Mouse (Mus musculus) heart, embryonic 14.5 days (tissue): ENCODE data around the gene Psmb5. TPM values are rescaled to one million over a fixed set of nuclear protein-coding genes. Genes with fewer than 3 reads are reported as not detected.

Source experiments
- ATAC-seq: fragments of 200-750 bp; cut with Nextera tagmentation; 2 replicates; pipeline ENCODE4 v1.8.0; 2017; ENCODE audit warnings: low read depth, moderate TSS enrichment; ENCODE audit not compliant: insufficient number of reproducible peaks, insufficient read depth, low FRiP score
- H3K27ac ChIP-seq, 2 experiments: fragments of 200-500 bp in 1 of 2; fragments of 300-500 bp in 1 of 2; sonication (generic) in 1 of 2; replicated peaks in 1 of 2; 2 replicates each; pipeline ENCODE4 v1.5.1; 2012 to 2014; ENCODE audit warnings: low read depth in 2 of 2, low read length in 2 of 2, control low read depth in 1 of 2, mild to moderate bottlenecking in 1 of 2, mixed read lengths in 1 of 2; ENCODE audit not compliant: control insufficient read depth in 1 of 2, insufficient read depth in 1 of 2
- H3K27me3 ChIP-seq: fragments of 300-500 bp; sonication (generic); 2 replicates; pipeline ENCODE4 v1.6.1; 2014; ENCODE audit warnings: mild to moderate bottlenecking, low read length, control low read depth; ENCODE audit not compliant: control insufficient read depth, insufficient read depth
- H3K36me3 ChIP-seq: fragments of 300-500 bp; sonication (generic); 2 replicates; pipeline ENCODE4 v1.6.1; 2014; ENCODE audit warnings: mild to moderate bottlenecking, control low read depth, low read length, mixed read lengths; ENCODE audit not compliant: control insufficient read depth, insufficient read depth
- H3K4me1 ChIP-seq, 2 experiments: fragments of 200-500 bp in 1 of 2; fragments of 300-500 bp in 1 of 2; sonication (generic) in 1 of 2; 2 replicates each; pipeline ENCODE4 v1.6.1; 2012 to 2014; ENCODE audit warnings: low read length in 2 of 2, control low read depth in 1 of 2, mixed read lengths in 1 of 2; ENCODE audit not compliant: control insufficient read depth in 2 of 2, insufficient read depth in 2 of 2
- H3K4me2 ChIP-seq: fragments of 300-500 bp; sonication (generic); 2 replicates; pipeline ENCODE4 v1.6.1; 2014; ENCODE audit warnings: mild to moderate bottlenecking, low read length
- H3K4me3 ChIP-seq, 2 experiments: fragments of 200-500 bp in 1 of 2; fragments of 300-500 bp in 1 of 2; sonication (generic) in 1 of 2; 2 replicates each; pipeline ENCODE4 v1.5.1; 2012 to 2014; ENCODE audit warnings: low read length in 2 of 2, mild to moderate bottlenecking in 2 of 2, control low read depth in 1 of 2, low read depth in 1 of 2, moderate library complexity in 1 of 2; ENCODE audit not compliant: control insufficient read depth in 1 of 2, insufficient read depth in 1 of 2
- H3K9ac ChIP-seq: fragments of 300-500 bp; sonication (generic); 2 replicates; pipeline ENCODE4 v1.6.1; 2014; ENCODE audit warnings: mild to moderate bottlenecking, low read length
- H3K9me3 ChIP-seq: fragments of 300-500 bp; sonication (generic); 2 replicates; pipeline ENCODE4 v1.6.1; 2016; ENCODE audit warnings: low read length, control low read depth; ENCODE audit not compliant: control insufficient read depth
- WGBS: fragments of 180-500 bp; shearing (Covaris S2); extraction: QIAGEN DNeasy Blood & Tissue Kit; methylation state at CpG from one replicate; pipeline ENCODE4 v1.1.7; 2014; 5-methylcytosine and 5-hydroxymethylcytosine counted together
- polyA plus RNA-seq: library from polyadenylated mRNA; unstranded; fragments of >200 nt; fragmentation: Nextera tagmentation; extraction: Ambion mirVana; gene quantifications from 2 replicates; pipeline ENCODE4 v1.2.1, GENCODE M21; 2014

Psmb5 gene
- 336 and 345 TPM in 2 replicates for polyA plus RNA-seq

DNA sequence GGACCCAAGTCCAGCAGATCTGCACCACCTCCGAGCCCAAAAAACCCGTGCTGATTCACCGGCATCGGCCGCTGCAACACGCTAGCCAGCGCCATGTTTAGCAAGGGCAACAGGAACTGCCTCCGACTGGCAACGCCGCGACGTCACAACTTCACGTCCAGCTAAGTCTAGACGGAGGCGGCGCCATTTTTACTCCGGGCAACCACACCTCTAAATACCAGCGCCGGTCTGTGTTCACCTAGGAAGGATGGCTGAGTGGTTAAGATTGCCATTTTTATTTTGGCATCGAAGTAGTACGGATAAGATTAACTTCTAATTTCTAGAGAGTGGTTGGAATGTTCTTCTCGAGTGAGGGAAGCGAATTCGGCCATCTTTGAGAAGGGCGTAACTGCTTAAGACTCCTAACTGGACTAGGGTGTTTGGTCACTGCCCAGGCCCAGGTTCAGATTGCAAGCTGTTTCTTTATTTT is at the start of gene Psmb5:
Gene Psmb5, minus strand, starts transcription at position 126 of the 469 bp plus-strand sequence.
- Histone ChIP-seq H3K27me3 (no peaks in the 10 kb centered on the region), H3K4me3 (peak within 1 kb of the TSS; percentile 92 to 97), H3K9me3 (no peaks in the 10 kb centered on the region), H3K4me1 (peaks cover 0 to 8% of the 10 kb centered on the region in 2 experiments; a peak in 2 of 4 replicates), H3K27ac (peak within 1 kb of the TSS; percentile 66 to 74), H3K9ac (peak within 1 kb of the TSS; percentile 93), H3K36me3 (peaks cover 28% of the 10 kb centered on the region), H3K4me2 (peak within 1 kb of the TSS; percentile 81)
- ATAC-seq = peak; percentile 85
- WGBS = under 1% methylated on average over 21 of the region's 25 CpGs

DNA sequence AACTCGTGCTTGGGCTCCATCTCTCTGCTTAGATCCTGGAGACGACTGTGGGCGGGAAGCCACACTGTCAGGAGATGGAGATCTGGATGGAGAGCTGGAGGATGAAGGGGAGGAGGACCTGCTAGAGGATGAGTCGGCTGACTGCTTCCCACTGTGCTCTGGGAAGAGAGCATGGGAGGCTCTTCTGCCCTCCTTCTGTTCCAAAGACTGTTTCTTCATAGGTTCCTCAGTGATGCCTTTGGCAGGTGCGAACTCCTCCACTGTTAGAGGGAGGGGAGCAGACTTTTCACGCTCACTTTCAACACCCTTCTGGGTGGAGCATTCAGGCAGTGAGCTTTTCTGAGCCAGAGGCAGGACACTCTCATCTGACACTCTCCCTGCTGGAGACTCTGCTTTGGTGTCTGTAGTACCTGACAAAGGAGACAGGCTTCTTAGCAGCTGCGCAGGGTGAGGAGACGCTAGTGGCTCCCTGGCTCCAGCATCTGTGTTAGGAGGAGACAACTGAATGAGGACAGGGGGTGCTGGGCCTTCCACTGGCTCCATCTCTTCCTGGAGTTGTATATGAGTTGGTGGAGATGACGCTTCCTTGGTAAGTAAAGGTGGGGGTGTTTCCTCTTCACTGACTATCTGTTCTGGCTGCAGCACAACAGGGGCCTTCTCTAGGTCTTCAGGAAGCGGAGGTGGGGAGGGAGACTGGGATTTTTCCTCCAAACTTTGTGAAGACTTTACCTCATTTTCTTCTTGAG is 46.8 kb upstream of the Psmb5 start:
- Histone ChIP-seq H3K4me3 (no peak overlapping the region), H3K36me3 (peaks cover 97% of the 10 kb centered on the region), H3K4me1 (no peaks in the 10 kb centered on the region), H3K9me3 (no peaks in the 10 kb centered on the region), H3K9ac (no peak overlapping the region), H3K27me3 (no peaks in the 10 kb centered on the region), H3K27ac (no peak overlapping the region), H3K4me2 (no peak overlapping the region)
- no peak for ATAC-seq
- WGBS = 83% methylated on average over 10 of the region's 10 CpGs

DNA sequence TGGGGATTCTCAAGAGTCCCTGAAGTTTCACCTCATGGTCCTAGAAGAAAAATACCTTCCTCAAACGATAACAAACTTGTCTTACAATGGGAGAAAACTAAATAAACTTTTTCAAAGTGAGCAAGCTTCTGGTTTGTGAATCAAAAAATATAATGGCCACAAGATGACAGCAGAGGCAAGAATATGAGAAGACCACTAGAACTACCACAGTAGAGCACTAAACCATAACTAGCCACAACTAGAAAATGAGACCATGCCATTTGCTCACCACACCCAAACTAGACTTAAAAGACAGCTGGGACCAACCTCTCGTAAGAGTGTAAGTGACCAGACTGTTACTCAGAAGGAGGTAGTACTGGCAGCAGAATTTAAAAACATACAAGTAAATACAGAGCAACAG is 42.2 kb upstream of the Psmb5 start:
- Histone ChIP-seq H3K27me3 (no peaks in the 10 kb centered on the region), H3K4me3 (no peak overlapping the region), H3K4me1 (no peaks in the 10 kb centered on the region), H3K9me3 (no peaks in the 10 kb centered on the region), H3K36me3 (peaks cover 100% of the 10 kb centered on the region), H3K4me2 (no peak overlapping the region), H3K27ac (no peak overlapping the region), H3K9ac (no peak overlapping the region)
- ATAC-seq = no peak
- 86% methylated on average over 2 of the region's 2 CpGs for WGBS

DNA sequence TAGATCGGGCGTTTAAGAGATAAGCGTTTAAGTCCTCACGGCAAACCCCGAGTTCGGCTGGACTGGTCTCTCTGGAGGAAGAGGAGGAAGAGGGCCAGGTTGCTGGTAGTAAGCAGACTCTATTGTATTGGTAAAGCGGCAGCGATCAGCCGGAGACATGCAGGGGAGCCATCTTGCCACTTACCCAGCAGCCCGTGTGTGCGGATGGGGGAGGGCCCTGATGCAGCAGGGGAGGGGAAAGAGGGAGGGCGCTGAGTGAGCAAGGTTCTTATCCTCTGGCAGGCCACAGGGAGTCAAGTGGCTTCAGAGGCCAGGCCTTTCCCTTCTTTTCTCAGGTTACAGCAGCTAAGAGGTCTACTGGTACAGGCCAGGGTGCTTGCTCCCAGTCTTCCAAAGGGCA is 35.7 kb upstream of the Psmb5 start:
- H3K4me2 ChIP-seq = peak overlapping the region; percentile 90
- peaks cover 74% of the 10 kb centered on the region for H3K36me3 ChIP-seq
- H3K9me3 ChIP-seq = no peaks in the 10 kb centered on the region
- peaks cover 11 to 23% of the 10 kb centered on the region in 2 experiments for H3K4me1 ChIP-seq
- H3K27ac ChIP-seq = peak overlapping the region; percentile 85 to 91
- no peaks in the 10 kb centered on the region for H3K27me3 ChIP-seq
- ATAC-seq = peak; percentile 85
- H3K4me3 ChIP-seq = peak overlapping the region; percentile 68 to 95
- H3K9ac ChIP-seq = peak overlapping the region; percentile 83
- under 1% methylated on average over 12 of the region's 12 CpGs for WGBS

DNA sequence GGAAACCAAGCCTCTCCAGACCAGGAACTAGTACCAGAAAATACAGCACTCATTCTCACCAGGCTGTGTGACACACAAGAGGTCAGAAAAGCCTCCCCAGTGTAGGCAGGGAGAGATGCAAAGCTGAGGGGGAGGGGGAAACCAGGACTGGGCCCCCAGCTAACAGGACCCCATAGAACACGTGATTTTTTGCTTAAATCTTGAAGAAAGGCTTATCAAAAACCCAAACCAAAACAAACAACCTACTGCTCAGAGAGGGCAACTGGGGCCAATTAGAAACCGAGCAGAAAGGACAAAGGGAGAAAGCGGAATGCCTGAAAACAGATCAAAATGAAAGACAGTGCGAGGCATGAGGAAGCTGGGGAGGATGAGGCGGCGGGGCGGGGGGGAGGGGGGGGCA is 35.0 kb upstream of the Psmb5 start:
- WGBS = 2% methylated on average over 7 of the region's 7 CpGs
- Histone ChIP-seq H3K9me3 (no peaks in the 10 kb centered on the region), H3K36me3 (peaks cover 74% of the 10 kb centered on the region)

DNA sequence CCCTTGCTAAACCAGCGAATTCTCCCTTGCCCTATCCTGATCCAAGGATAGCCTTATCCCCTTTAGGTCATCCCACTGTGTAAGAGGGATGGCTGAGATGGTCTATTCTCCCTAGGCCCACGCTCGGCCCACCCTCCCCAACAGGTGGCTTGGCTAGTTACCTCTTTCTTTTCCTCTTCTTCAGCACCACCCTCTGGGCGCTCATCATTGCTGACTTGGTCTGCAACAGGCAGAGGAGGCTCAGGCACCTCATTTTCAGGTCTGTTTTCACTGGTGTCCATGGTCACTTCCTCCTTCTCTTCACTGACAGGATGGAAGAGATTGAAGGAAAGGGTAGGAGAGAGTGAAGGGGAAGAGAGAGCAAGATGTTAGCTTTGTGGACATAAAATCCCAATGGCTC is 33.7 kb upstream of the Psmb5 start:
- no peak overlapping the region; the same call in 1 of the 2 replicates for H3K9ac ChIP-seq
- no peaks in the 10 kb centered on the region for H3K27me3 ChIP-seq
- no peak overlapping the region for H3K4me2 ChIP-seq
- peaks cover 11 to 23% of the 10 kb centered on the region in 2 experiments for H3K4me1 ChIP-seq
- peak overlapping the region in 1 of 2 experiments; percentile 85; a peak in 1 of 4 replicates for H3K27ac ChIP-seq
- H3K36me3 ChIP-seq = peaks cover 74% of the 10 kb centered on the region
- whole genome bisulfite sequencing = 79% methylated on average over 4 of the region's 4 CpGs
- no peak for ATAC-seq
- no peak overlapping the region for H3K4me3 ChIP-seq
- H3K9me3 ChIP-seq = no peaks in the 10 kb centered on the region

More for the DNA sequence above, 35.0 kb upstream of the Psmb5 start:
- ATAC-seq = no peak
- H3K4me3 ChIP-seq = peak overlapping the region; percentile 68 to 95
- H3K4me2 ChIP-seq = peak overlapping the region; percentile 90
- H3K4me1 ChIP-seq = peaks cover 11 to 23% of the 10 kb centered on the region in 2 experiments
- peak overlapping the region; percentile 83 for H3K9ac ChIP-seq
- H3K27me3 ChIP-seq = no peaks in the 10 kb centered on the region
- peak overlapping the region; percentile 19 to 85; a peak in 3 of 4 replicates for H3K27ac ChIP-seq

DNA sequence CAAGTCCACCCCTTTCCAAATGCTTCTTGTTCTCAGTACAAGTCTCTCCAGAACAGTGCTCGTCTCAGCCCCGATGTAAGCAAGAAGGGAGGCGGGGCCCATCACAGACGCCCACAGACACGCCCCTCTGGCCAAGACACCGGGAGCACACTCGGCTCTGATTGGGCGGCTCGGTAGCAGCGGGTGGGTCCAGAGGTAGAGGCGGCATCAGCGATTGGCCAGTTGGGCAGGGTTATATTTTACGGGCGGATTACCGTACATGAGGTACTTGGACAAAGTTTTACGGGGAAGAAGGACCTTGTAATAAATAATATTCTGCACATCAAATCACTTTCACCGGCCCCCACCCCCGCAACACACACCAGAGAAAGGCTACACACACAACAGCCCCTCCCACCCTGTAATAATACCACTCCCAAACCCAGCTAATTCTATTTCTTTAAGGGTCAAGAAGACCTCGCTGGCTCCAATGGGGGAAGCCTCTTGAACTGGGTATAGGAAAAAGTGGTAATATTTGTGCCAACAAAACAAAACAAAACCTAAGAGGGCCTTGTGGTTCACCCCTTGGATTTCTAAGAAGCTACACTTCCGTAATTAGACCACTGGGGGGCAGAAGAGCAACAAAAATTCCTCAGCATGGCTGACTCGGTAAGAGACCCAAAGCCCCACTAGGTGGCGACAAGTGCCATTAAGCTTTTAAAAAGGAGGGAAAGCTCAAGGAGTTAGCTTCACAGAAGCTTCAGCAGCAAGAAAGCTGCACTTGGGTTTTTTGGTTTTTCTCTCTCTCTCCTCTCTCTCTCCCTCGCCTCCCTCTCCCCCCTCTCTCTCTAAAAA is 33.0 kb upstream of the Psmb5 start:
- H3K27ac ChIP-seq = 0 out of 4 replicates have a peak overlapping the region, but pooled peaks of 1 of the 2 experiments have one; percentile 25
- H3K4me1 ChIP-seq = peaks cover 11 to 23% of the 10 kb centered on the region in 2 experiments
- H3K4me2 ChIP-seq = no peak overlapping the region
- no peak for ATAC-seq
- peaks cover 74% of the 10 kb centered on the region for H3K36me3 ChIP-seq
- no peak overlapping the region for H3K4me3 ChIP-seq
- no peak overlapping the region for H3K9ac ChIP-seq
- 67% methylated on average over 23 of the region's 23 CpGs for whole genome bisulfite sequencing
- H3K27me3 ChIP-seq = no peaks in the 10 kb centered on the region
- H3K9me3 ChIP-seq = no peaks in the 10 kb centered on the region
